Mouse (Mus musculus) myocyte (in vitro differentiated cells): Measurements from ENCODE around the gene Elmo3.

Experiments used
- CEBPB ChIP-seq: IDR thresholded peaks from 2 replicates; pipeline ENCODE4 v1.6.1; 2011; ENCODE audit warnings: mild to moderate bottlenecking, moderate library complexity; ENCODE audit not compliant: poor library complexity, insufficient read depth, severe bottlenecking
- E2F4 ChIP-seq: IDR thresholded peaks from one replicate; pipeline ENCODE4 v1.6.1; 2011; ENCODE audit warnings: mild to moderate bottlenecking, control low read depth, moderate library complexity; ENCODE audit not compliant: insufficient read depth
- MAX ChIP-seq: IDR thresholded peaks from one replicate; pipeline ENCODE4 v1.6.1; 2011; ENCODE audit warnings: low read depth, mild to moderate bottlenecking, control low read depth
- MYOD1 ChIP-seq, 3 experiments: IDR thresholded peaks; one replicate each; pipeline ENCODE4 v1.6.1; 2011; ENCODE audit warnings: control low read depth in 2 of 3, low read depth in 2 of 3, mild to moderate bottlenecking in 2 of 3, moderate library complexity in 1 of 3; ENCODE audit not compliant: insufficient read length in 2 of 3, control insufficient read depth in 1 of 3
- POLR2A ChIP-seq: IDR thresholded peaks from one replicate; pipeline ENCODE4 v1.6.1; 2011; ENCODE audit warnings: low read depth, mild to moderate bottlenecking, control low read depth, moderate library complexity; ENCODE audit not compliant: insufficient read length
- POLR2AphosphoS2 ChIP-seq: IDR thresholded peaks from one replicate; pipeline ENCODE4 v1.6.1; 2011; ENCODE audit warnings: low read depth, control low read depth; ENCODE audit not compliant: insufficient read length
- REST ChIP-seq: IDR thresholded peaks from one replicate; pipeline ENCODE4 v1.6.1; 2011; ENCODE audit warnings: mild to moderate bottlenecking, control low read depth, moderate library complexity; ENCODE audit not compliant: insufficient read depth, insufficient read length
- SRF ChIP-seq: IDR thresholded peaks from one replicate; pipeline ENCODE4 v1.6.1; 2011; ENCODE audit warnings: low read depth; ENCODE audit not compliant: control insufficient read depth, insufficient read length
- TCF12 ChIP-seq: IDR thresholded peaks from one replicate; pipeline ENCODE4 v1.6.1; 2011; ENCODE audit warnings: mild to moderate bottlenecking, control low read depth; ENCODE audit not compliant: poor library complexity, insufficient read depth, severe bottlenecking
- USF1 ChIP-seq: IDR thresholded peaks from one replicate; pipeline ENCODE4 v1.6.1; 2011; ENCODE audit warnings: low read depth, mild to moderate bottlenecking, control low read depth, moderate library complexity

DNA sequence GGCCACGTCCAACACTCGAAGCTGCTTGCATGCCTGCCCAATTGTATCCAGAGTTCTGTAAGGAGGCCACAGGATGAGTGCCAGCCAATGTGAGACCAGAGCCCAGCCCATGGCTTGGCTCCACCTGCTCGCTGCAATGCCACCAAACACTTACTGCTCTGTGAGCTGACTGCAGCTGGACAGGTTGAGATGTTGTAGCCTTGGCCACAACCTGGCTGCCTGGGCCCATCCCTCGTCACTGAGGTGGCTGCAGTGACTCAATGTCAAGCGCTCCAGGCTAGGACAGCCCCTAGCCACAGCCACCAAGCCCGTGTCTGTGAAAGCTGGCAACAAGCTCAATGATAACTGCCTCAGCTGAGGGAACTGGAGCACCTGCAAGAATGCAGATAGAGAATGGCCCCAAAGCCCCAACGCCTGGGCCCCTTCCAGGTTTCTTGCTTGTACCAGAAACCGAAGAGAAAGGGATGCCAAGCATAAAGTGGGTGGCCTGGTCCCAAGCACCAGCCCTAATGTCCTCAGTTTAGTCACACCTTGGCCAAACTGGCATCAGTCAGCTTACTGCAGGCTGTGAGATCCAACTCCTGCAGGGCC lies 7.6 kb downstream of the Elmo3 start:
- no peak for TF ChIP-seq SRF
- TF ChIP-seq E2F4, result no peak
- no peak for TF ChIP-seq USF1
- TF ChIP-seq MAX, result no peak
- TF ChIP-seq POLR2A, result no peak
- no peak for TF ChIP-seq MYOD1 (IDR thresholded peaks at IDR 0.05; ENCODE audit: control insufficient read depth in 1 of 3, insufficient read length in 2 of 3, low read depth in 2 of 3)
- TF ChIP-seq POLR2AphosphoS2, result no peak
- TF ChIP-seq CEBPB, result no peak
- no peak for TF ChIP-seq REST
- no peak for TF ChIP-seq TCF12
